Comparison of ENCODE assay signal across 15 mouse cellular contexts in the genomic region with DNA sequence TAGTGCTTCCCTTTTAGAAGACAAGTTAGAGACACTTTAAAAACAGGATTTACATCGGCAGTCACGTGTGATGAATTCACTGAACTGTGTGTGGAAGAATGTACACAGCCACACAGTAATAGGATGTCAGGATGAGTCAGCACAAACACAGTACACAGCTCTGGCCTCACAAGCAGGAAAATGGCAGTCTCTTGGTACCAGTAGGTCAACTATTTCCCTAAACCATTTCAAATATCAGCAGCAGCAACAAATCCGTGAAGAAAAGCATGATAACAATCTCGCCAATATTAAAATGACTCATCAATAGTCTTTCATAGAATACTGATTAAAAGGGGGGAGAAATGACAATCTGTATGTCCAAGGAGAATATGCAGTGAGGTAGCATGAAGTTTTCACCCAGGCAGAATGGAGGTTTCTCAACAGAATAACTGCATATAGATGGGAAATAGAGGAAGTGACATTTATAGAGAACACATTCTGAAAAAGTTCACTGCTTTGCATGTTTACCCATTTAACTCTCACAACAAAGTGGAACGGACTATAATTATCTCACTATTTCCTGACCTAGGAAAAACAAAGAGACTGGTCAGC. TPM values are rescaled to one million over a fixed set of nuclear protein-coding genes. Genes with fewer than 3 reads are reported as not detected.
DNase-seq lines count a peak whose midpoint lies in the region; ATAC-seq and TF ChIP-seq lines count a peak whose summit lies in the region.
"Had no signal": no experiment of that assay in that cellular context is flagged by ENCODE, and none has a peak within 500 bp of the region (broad histone marks: within the 10 kb centered on the region; RNA-seq: fewer than 3 reads in every experiment).

No protein-coding gene starts in this region.

- H3K36me3 ChIP-seq in liver, embryonic 16.5 days (ENCODE audit: control insufficient read depth, insufficient read depth): no peaks in the 10 kb centered on the region
- H3K36me3 ChIP-seq in liver, embryonic 11.5 days (ENCODE audit: control insufficient read depth, insufficient read depth, low read length): no peaks in the 10 kb centered on the region
- peaks cover 2% of the 10 kb centered on the region for H3K36me3 ChIP-seq in C2C12 (ENCODE audit: control insufficient read depth, insufficient read depth)
- H3K36me3 ChIP-seq in intestine, embryonic 16.5 days (ENCODE audit: control insufficient read depth, insufficient read depth, low read length): no peaks in the 10 kb centered on the region
- H3K36me3 ChIP-seq: heart, embryonic 12.5 days; hindbrain, embryonic 15.5 days; limb, embryonic 15.5 days had no signal

- no peak overlapping the region for H3K27ac ChIP-seq in liver, embryonic 16.5 days (ENCODE audit: low read length)
- no peak overlapping the region for H3K27ac ChIP-seq in liver, embryonic 11.5 days (ENCODE audit: low read depth, low read length)
- no peak overlapping the region for H3K27ac ChIP-seq in intestine, embryonic 16.5 days (ENCODE audit: low read length)
- H3K27ac ChIP-seq: hindbrain, embryonic 15.5 days; limb, embryonic 15.5 days had no signal

- H3K4me3 ChIP-seq in liver, embryonic 16.5 days (ENCODE audit: low read depth, low read length): no peak overlapping the region
- no peak overlapping the region for H3K4me3 ChIP-seq in liver, embryonic 11.5 days (ENCODE audit: low read depth, low read length)
- no peak overlapping the region for H3K4me3 ChIP-seq in C2C12 (ENCODE audit: insufficient read depth, poor library complexity, severe bottlenecking)
- H3K4me3 ChIP-seq in intestine, embryonic 16.5 days (ENCODE audit: low read length): no peak overlapping the region
- H3K4me3 ChIP-seq: heart, embryonic 12.5 days; hindbrain, embryonic 15.5 days; limb, embryonic 15.5 days had no signal

- no peak for DNase-seq in liver, embryonic 11.5 days (ENCODE audit: low spot score)
- peak; percentile 0 for DNase-seq in T-cell, adult 2 months (ENCODE audit: low spot score)
- DNase-seq in cerebellum, postnatal 14 days: no peak
- no peak for DNase-seq in right cerebral cortex, adult 18-20 months
- DNase-seq: adrenal gland, postnatal 14 days; cerebellum, adult 11-12 months; kidney, postnatal 14 days; thymus, postnatal 4 days had no signal

- H3K27me3 ChIP-seq in liver, embryonic 16.5 days (ENCODE audit: control insufficient read depth, insufficient read depth, low read depth, low read length): no peaks in the 10 kb centered on the region
- no peaks in the 10 kb centered on the region for H3K27me3 ChIP-seq in liver, embryonic 11.5 days (replicated peaks; ENCODE audit: control insufficient read depth, insufficient read depth, low read length)
- no peaks in the 10 kb centered on the region for H3K27me3 ChIP-seq in C2C12 (ENCODE audit: control insufficient read depth, insufficient read depth, insufficient read length)
- H3K27me3 ChIP-seq in intestine, embryonic 16.5 days (replicated peaks; ENCODE audit: control insufficient read depth, insufficient read depth, low read length): no peaks in the 10 kb centered on the region
- H3K27me3 ChIP-seq: heart, embryonic 12.5 days; hindbrain, embryonic 15.5 days; limb, embryonic 15.5 days had no signal

- no peak overlapping the region for H3ac ChIP-seq in C2C12 (ENCODE audit: control insufficient read depth, insufficient read length, low read depth)

- TF ChIP-seq CTCF in C2C12 (IDR thresholded peaks at IDR 0.05; ENCODE audit: control insufficient read depth, insufficient read depth, insufficient read length): no peak

- 47% methylated on average over 5 of the region's 5 CpGs for WGBS in liver, embryonic 16.5 days (ENCODE audit: insufficient replicate concordance)
- 66% methylated on average over 5 of the region's 5 CpGs for WGBS in liver, embryonic 11.5 days
- 67% methylated on average over 5 of the region's 5 CpGs for WGBS in intestine, embryonic 16.5 days

- no peak overlapping the region for H3K9ac ChIP-seq in liver, embryonic 16.5 days (ENCODE audit: low read depth, low read length)
- H3K9ac ChIP-seq in liver, embryonic 11.5 days (ENCODE audit: low read depth, low read length): no peak overlapping the region
- H3K9ac ChIP-seq in intestine, embryonic 16.5 days (ENCODE audit: low read depth, low read length): no peak overlapping the region
- H3K9ac ChIP-seq: heart, embryonic 12.5 days; hindbrain, embryonic 15.5 days; limb, embryonic 15.5 days had no signal

- peaks cover 50% of the 10 kb centered on the region for H3K79me3 ChIP-seq in C2C12 (ENCODE audit: low read depth)

- no peaks in the 10 kb centered on the region for H3K4me1 ChIP-seq in liver, embryonic 16.5 days (ENCODE audit: control insufficient read depth, low read depth, low read length)
- no peaks in the 10 kb centered on the region for H3K4me1 ChIP-seq in liver, embryonic 11.5 days (replicated peaks; ENCODE audit: control insufficient read depth, insufficient read depth, low read length)
- no peaks in the 10 kb centered on the region for H3K4me1 ChIP-seq in intestine, embryonic 16.5 days (ENCODE audit: control insufficient read depth, insufficient read depth, low read length)
- H3K4me1 ChIP-seq: heart, embryonic 12.5 days; hindbrain, embryonic 15.5 days; limb, embryonic 15.5 days had no signal

- no peaks in the 10 kb centered on the region for H3K9me3 ChIP-seq in liver, embryonic 16.5 days (replicated peaks; ENCODE audit: control insufficient read depth, low read length)
- no peaks in the 10 kb centered on the region for H3K9me3 ChIP-seq in liver, embryonic 11.5 days (ENCODE audit: control insufficient read depth, low read length)
- H3K9me3 ChIP-seq in intestine, embryonic 16.5 days (ENCODE audit: control insufficient read depth, low read length): no peaks in the 10 kb centered on the region
- H3K9me3 ChIP-seq: heart, embryonic 12.5 days; hindbrain, embryonic 15.5 days; limb, embryonic 15.5 days had no signal

- no peak overlapping the region for H3K4me2 ChIP-seq in liver, embryonic 16.5 days (ENCODE audit: low read depth, low read length)
- no peak overlapping the region for H3K4me2 ChIP-seq in liver, embryonic 11.5 days
- H3K4me2 ChIP-seq in intestine, embryonic 16.5 days (ENCODE audit: low read depth, low read length): no peak overlapping the region
- H3K4me2 ChIP-seq: heart, embryonic 12.5 days; hindbrain, embryonic 15.5 days; limb, embryonic 15.5 days had no signal

- 0 out of 2 replicates have a peak, but pooled peaks have one; percentile 60 for ATAC-seq in liver, embryonic 16.5 days (ENCODE audit: low read depth)
- no peak; the same call in 1 of the 2 replicates for ATAC-seq in liver, embryonic 11.5 days (replicated peaks; ENCODE audit: low FRiP score)
- peak; percentile 73 for ATAC-seq in megakaryocyte progenitor cell, adult 5-6 weeks (replicated peaks; ENCODE audit: poor library complexity)
- ATAC-seq in intestine, embryonic 16.5 days: no peak

- peaks cover 92% of the 10 kb centered on the region for H3K79me2 ChIP-seq in C2C12 (ENCODE audit: control insufficient read depth, insufficient read depth)

TF ChIP-seq in C2C12, 6 proteins besides CTCF, POLR2A, EP300 and RAD21:
- no peak for TF ChIP-seq MYOG (IDR thresholded peaks at IDR 0.05; ENCODE audit: control insufficient read depth, extremely low read depth, insufficient read length)
- TF ChIP-seq FOSL1 (IDR thresholded peaks at IDR 0.05; ENCODE audit: insufficient read depth, low read length, poor library complexity, severe bottlenecking): peak; percentile 66
- TF ChIP-seq USF1 (IDR thresholded peaks at IDR 0.05; ENCODE audit: low read depth): peak; percentile 92
- no peak for TF ChIP-seq MAX (IDR thresholded peaks at IDR 0.05)

RNA-seq across cellular contexts. Expression of a gene that starts 35.2 kb away (rescaled TPM):
- 8.6 and 9.8 TPM in 2 replicates for polyA plus RNA-seq in liver, embryonic 16.5 days (2015; fragmentation: Nextera tagmentation; extraction: Ambion mirVana)
- polyA plus RNA-seq in liver, embryonic 11.5 days (2014; fragmentation: Nextera tagmentation; extraction: Ambion mirVana): 27.5 and 32.8 TPM in 2 replicates
- polyA plus RNA-seq in C2C12 (2012; fragmentation: generic; extraction: Trizol): 27.7 TPM
- 26.3 and 28.2 TPM in 2 replicates for total RNA-seq in megakaryocyte progenitor cell, adult 5-6 weeks (2015)
- total RNA-seq in megakaryocyte progenitor cell, adult 5-6 weeks (2017): 34.3 and 34.4 TPM in 2 replicates
- polyA plus RNA-seq in intestine, embryonic 16.5 days (2015; fragmentation: Nextera tagmentation; extraction: Ambion mirVana): 13.7 and 16.8 TPM in 2 replicates

Comparison
In these comparisons a context has a peak if more than half of its experiments do, and no peak if none do; other contexts are left out.
1. ATAC-seq: peak in liver, embryonic 16.5 days (single experiment) and megakaryocyte progenitor cell, adult 5-6 weeks (single experiment); none in liver, embryonic 11.5 days (single experiment) and intestine, embryonic 16.5 days (single experiment).